Mouse (Mus musculus): ENCODE measurements around the gene Aadat.
A peak's percentile ranks its signal among the peaks of the same experiment; 100 is the strongest.
"Not testable (repeated sequence)": the region's sequence is repeated elsewhere in the genome, so short reads cannot be mapped to it uniquely, and the experiment has no call there.

Aadat gene

DNA sequence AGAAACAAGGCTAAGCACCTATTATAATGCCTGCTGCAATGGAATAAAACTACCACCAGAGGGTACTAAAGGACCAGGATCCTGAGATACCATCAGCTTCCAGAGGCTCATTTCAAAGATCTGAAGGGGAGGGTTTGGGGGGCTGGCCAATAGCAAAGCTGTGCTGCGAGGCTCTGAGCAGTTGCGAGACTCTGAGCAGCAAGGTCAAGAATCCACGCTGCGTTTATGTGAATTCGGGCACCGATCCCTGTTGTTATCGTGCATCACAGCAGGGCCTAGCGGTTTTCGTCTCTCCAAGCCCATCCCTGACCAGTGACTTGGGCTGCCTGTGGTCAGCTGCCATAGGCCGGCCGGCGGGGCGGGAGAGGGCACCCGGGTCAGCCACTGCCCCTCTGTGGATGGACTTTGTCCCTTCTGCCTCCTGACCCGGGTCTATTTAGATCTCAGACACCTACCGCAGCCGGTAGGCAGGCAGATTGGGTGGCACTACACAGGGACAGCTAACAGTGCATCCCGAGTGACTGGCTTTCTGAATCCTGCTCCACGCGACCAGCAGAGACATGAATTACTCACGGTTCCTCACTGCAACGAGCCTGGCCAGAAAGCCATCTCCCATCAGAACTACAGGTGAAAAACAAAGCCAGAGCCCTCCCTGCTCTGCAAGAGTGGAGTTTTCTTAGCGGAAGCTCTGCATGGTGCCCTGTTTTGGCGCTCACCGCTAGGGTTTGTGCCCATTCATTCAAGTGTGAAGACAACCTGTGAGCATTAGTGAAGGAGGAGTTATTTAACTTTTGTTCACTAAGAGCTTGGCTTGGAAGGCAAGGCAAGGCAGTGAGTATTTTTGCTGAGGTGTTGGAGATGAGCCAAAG, at the start of gene Aadat:
Gene Aadat (plus strand): TSS at position 280 of the 869 bp plus-strand sequence.
- no peaks in the 10 kb centered on the region for H3K27me3 ChIP-seq (ENCODE audit: control insufficient read depth, insufficient read depth, low read length, poor library complexity, severe bottlenecking)
- DNase-seq (ENCODE audit: low read depth, low spot score), result peak; percentile 48

GRCm38 (mm10) chr8:60466686-60467335, 38.9 kb upstream of the Aadat start:
- H3K36me3 ChIP-seq (ENCODE audit: control insufficient read depth, insufficient read depth, low read length, poor library complexity, severe bottlenecking), result no peaks in the 10 kb centered on the region
- peak; percentile 1 for DNase-seq (ENCODE audit: low read depth, low spot score)
- H3K27me3 ChIP-seq (ENCODE audit: control insufficient read depth, insufficient read depth, low read length, poor library complexity, severe bottlenecking), result no peaks in the 10 kb centered on the region

More for the DNA sequence above, at the start of gene Aadat:
- H3K36me3 ChIP-seq (ENCODE audit: control insufficient read depth, insufficient read depth, low read length, poor library complexity, severe bottlenecking), result no peaks in the 10 kb centered on the region

DNA sequence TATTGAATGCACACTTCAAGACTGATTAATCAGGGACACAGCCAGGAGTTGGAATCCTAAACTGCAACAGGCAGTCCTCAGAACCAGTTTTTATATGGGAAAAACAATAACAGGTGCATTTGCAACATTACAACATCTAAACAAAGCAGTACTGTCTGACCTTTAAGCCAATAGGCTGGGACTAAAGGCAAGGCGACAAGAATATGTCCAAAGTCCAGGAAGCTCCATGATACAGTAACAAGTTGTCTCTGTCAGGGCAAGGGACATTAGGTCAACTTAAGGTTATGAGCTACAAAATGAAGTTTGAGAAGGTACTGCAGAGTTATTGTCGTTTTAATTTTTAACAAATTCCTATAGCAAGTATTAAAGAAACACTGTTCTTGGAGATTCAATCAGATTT, 15.6 kb upstream of the Aadat start:
- no peaks in the 10 kb centered on the region for H3K36me3 ChIP-seq (ENCODE audit: control insufficient read depth, insufficient read depth, low read length, poor library complexity, severe bottlenecking)

DNA sequence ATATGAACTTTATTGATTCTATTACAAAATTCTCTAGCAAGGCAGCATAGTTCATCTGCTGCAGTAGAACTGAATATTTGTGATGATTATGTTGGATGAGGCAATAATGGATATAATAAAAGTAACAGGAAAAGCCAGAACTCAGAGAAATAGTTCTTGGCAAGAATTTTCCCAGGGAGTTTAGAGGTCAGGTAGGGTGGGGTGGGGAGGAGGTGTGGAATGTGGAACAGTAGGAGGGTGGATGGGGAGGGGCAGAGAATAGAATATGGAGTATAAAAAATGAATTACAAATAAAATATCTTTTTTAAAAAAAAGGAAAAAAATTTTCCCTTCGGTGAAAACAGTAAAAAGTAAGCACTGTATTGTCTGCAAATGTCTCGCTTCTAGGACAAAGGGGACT, 13.9 kb upstream of the Aadat start:
- no peaks in the 10 kb centered on the region for H3K27me3 ChIP-seq (ENCODE audit: control insufficient read depth, insufficient read depth, low read length, poor library complexity, severe bottlenecking)
- no peak for DNase-seq (ENCODE audit: low read depth, low spot score)

More for the DNA sequence above, 15.6 kb upstream of the Aadat start:
- DNase-seq (ENCODE audit: low read depth, low spot score), result no peak
- no peaks in the 10 kb centered on the region for H3K27me3 ChIP-seq (ENCODE audit: control insufficient read depth, insufficient read depth, low read length, poor library complexity, severe bottlenecking)

DNA sequence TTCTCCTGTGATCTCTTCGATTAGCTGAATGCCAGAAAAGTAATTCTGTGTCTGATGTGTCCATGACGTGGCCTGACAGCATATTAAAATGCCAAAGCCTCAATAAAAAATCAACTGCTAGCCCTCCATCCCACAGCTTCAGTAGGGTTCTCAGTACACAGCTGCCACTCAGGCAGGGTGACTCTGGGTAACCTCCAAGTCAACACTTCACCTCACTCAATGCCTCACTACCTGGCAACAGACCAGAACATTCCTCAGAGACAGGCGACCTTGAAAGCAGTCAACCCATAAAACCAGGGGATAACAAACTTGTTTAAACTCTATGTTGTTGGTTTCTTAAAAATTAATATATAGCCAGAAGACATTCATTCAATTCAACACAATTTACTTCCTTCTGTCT, 13.3 kb upstream of the Aadat start:
- no peak for DNase-seq (ENCODE audit: low read depth, low spot score)
- Histone ChIP-seq H3K27me3 (ENCODE audit: control insufficient read depth, insufficient read depth, low read length, poor library complexity, severe bottlenecking) (no peaks in the 10 kb centered on the region), H3K36me3 (ENCODE audit: control insufficient read depth, insufficient read depth, low read length, poor library complexity, severe bottlenecking) (no peaks in the 10 kb centered on the region)

More for the DNA sequence above, 13.9 kb upstream of the Aadat start:
- H3K36me3 ChIP-seq (ENCODE audit: control insufficient read depth, insufficient read depth, low read length, poor library complexity, severe bottlenecking), result no peaks in the 10 kb centered on the region

DNA sequence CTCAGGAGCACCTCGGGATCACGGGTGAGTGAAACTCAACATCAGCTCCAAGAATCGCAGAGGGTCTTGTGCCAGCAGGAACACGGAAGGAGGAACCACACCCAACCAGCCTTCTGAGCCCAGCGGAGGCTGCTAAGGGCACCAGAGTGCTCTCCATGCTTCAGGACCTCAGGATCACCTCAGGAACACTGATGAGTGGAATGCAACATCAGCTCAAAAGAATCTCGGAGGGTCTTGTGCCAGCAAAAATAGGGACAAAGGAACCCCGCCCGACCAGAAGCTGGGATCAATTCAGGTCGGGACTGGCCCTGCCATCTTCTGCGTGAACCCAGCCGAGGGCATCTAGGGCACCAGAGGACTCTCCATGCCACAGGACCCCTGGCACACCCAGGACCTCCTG, 11.1 kb upstream of the Aadat start:
- no peaks in the 10 kb centered on the region for H3K27me3 ChIP-seq (ENCODE audit: control insufficient read depth, insufficient read depth, low read length, poor library complexity, severe bottlenecking)
- H3K36me3 ChIP-seq (ENCODE audit: control insufficient read depth, insufficient read depth, low read length, poor library complexity, severe bottlenecking), result no peaks in the 10 kb centered on the region
- no peak for DNase-seq (ENCODE audit: low read depth, low spot score)

GRCm38 (mm10) chr8:60495046-60495445, 10.7 kb upstream of the Aadat start:
- not testable (repeated sequence) for H3K36me3 ChIP-seq (ENCODE audit: control insufficient read depth, insufficient read depth, low read length, poor library complexity, severe bottlenecking); DNase-seq (ENCODE audit: low read depth, low spot score); H3K27me3 ChIP-seq (ENCODE audit: control insufficient read depth, insufficient read depth, low read length, poor library complexity, severe bottlenecking)

- no peak for DNase-seq (ENCODE audit: low read depth, low spot score)
- Histone ChIP-seq H3K27me3 (ENCODE audit: control insufficient read depth, insufficient read depth, low read length, poor library complexity, severe bottlenecking) (no peaks in the 10 kb centered on the region), H3K36me3 (ENCODE audit: control insufficient read depth, insufficient read depth, low read length, poor library complexity, severe bottlenecking) (no peaks in the 10 kb centered on the region)
Observed at GRCm38 (mm10) chr8:60503098-60503497, 2.6 kb upstream of the Aadat start, which contains the start of gene Gm10283. Gm10283 (minus strand) TSS chr8:60503198.

GRCm38 (mm10) chr8:60518286-60518685, 12.6 kb downstream of the Aadat start:
- H3K36me3 ChIP-seq (ENCODE audit: control insufficient read depth, insufficient read depth, low read length, poor library complexity, severe bottlenecking), result no peaks in the 10 kb centered on the region
- H3K27me3 ChIP-seq (ENCODE audit: control insufficient read depth, insufficient read depth, low read length, poor library complexity, severe bottlenecking), result no peaks in the 10 kb centered on the region
- no peak for DNase-seq (ENCODE audit: low read depth, low spot score)

DNA sequence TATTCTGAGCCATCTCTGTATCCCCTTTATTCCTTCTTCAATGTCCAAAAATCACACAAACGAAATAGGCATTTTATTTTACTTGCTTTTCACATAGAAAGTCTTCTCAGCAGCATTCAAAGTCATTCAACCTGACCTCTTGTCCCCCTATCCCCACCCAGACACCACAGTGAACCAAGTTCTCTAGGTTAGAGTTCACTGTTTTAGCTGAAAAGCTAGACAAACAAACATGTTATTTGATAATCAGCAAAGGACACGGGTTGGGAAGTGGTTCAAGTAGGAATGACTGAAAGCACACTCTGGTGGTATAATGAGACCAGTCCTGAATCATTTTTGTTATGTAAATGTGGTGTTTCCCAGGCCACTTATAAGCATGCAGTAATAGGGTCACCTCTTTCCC, 29.2 kb downstream of the Aadat start:
- H3K36me3 ChIP-seq (ENCODE audit: control insufficient read depth, insufficient read depth, low read length, poor library complexity, severe bottlenecking), result no peaks in the 10 kb centered on the region
- DNase-seq (ENCODE audit: low read depth, low spot score), result no peak
- no peaks in the 10 kb centered on the region for H3K27me3 ChIP-seq (ENCODE audit: control insufficient read depth, insufficient read depth, low read length, poor library complexity, severe bottlenecking)

- no peak for DNase-seq (ENCODE audit: low read depth, low spot score)
- Histone ChIP-seq H3K36me3 (ENCODE audit: control insufficient read depth, insufficient read depth, low read length, poor library complexity, severe bottlenecking) (no peaks in the 10 kb centered on the region), H3K27me3 (ENCODE audit: control insufficient read depth, insufficient read depth, low read length, poor library complexity, severe bottlenecking) (no peaks in the 10 kb centered on the region)
Observed at GRCm38 (mm10) chr8:60566783-60567182, 61.1 kb downstream of the Aadat start.

DNA sequence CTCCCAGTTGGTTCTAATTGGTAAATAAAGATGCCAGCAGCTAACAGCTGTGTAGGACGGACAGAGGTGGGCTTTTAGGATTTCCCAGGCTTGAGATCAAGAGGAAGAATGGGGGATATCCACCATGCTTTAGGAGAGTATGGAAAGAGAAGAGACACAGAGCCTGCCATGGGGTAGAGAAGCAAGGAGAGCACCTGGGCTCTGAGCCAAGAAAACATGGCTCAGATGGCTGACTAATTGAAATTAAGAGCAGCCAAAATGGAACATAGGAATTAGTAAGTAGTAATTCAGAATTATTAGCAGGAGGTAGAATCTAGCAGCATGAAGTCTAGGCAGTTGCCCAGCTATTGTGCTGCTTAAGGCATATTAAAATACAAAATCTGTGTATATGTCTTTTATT, 71.5 kb downstream of the Aadat start:
- no peaks in the 10 kb centered on the region for H3K27me3 ChIP-seq (ENCODE audit: control insufficient read depth, insufficient read depth, low read length, poor library complexity, severe bottlenecking)
- H3K36me3 ChIP-seq (ENCODE audit: control insufficient read depth, insufficient read depth, low read length, poor library complexity, severe bottlenecking), result no peaks in the 10 kb centered on the region
- no peak for DNase-seq (ENCODE audit: low read depth, low spot score)

DNA sequence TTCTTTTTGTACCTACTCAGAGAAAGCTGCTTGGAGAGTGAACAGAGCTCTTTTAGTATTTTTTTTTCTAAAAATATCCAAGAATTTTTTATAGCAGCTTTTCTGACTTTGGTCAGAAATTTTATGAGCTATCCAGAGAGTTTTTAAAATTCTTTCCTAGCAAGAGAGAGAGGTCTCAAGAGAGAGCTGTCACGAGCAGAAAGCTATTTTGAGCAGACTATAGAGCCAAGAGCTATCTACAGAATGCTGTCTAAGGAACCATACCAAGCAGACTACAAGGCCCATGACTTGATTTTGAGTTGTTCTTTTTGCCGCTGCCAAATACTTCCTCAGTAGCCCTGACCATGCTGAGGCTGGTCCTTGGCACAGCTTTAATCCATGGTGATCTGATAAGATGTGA, 77.6 kb downstream of the Aadat start:
- DNase-seq (ENCODE audit: low read depth, low spot score), result no peak

DNA sequence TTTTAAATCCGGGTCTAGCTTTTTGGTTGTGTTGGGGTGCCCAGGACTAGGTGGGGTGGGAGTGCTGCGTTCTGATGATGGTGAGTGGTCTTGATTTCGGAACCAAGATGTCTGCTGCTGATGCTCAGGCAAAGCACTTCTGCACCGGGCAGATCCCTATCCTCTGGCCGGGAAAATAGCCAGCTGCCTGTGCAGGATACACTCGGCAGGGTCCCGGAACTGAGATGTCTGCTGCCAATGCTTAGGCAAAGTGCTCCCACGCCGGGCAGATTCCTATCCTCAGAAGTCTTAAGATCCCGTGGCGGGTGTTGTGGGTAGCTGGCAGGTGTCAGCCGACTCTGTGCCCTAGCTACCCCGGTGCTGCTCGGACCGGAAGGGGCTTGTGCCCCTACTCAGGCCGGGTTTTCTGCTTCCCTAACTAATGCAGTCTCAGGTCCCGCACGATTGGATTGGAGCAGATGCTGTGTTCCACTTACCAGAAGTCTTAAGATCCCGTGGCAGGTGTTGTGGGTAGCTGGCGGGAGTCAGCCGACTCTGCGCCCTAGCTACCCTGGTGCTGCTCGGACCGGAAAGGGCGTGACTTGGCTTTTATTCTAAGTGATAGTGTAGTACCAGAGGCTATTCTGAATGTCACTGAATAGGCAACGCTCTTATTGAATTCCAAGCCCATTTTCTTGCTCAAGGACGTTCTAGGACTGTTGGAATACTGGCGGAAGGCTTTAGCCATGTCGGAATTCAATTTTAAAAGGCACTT, 85.8 kb downstream of the Aadat start:
- not testable (repeated sequence) for H3K36me3 ChIP-seq (ENCODE audit: control insufficient read depth, insufficient read depth, low read length, poor library complexity, severe bottlenecking); DNase-seq (ENCODE audit: low read depth, low spot score); H3K27me3 ChIP-seq (ENCODE audit: control insufficient read depth, insufficient read depth, low read length, poor library complexity, severe bottlenecking)

More for the DNA sequence above, 77.6 kb downstream of the Aadat start:
- Histone ChIP-seq H3K27me3 (ENCODE audit: control insufficient read depth, insufficient read depth, low read length, poor library complexity, severe bottlenecking) (no peaks in the 10 kb centered on the region), H3K36me3 (ENCODE audit: control insufficient read depth, insufficient read depth, low read length, poor library complexity, severe bottlenecking) (no peaks in the 10 kb centered on the region)

GRCm38 (mm10) chr8:60594761-60595160, 89.0 kb downstream of the Aadat start:
- DNase-seq (ENCODE audit: low read depth, low spot score), result no peak
- Histone ChIP-seq H3K36me3 (ENCODE audit: control insufficient read depth, insufficient read depth, low read length, poor library complexity, severe bottlenecking) (no peaks in the 10 kb centered on the region), H3K27me3 (ENCODE audit: control insufficient read depth, insufficient read depth, low read length, poor library complexity, severe bottlenecking) (no peaks in the 10 kb centered on the region; the same call in 1 of the 2 replicates)
